25 mouse cellular contexts compared by ENCODE assay signal in the genomic region with DNA sequence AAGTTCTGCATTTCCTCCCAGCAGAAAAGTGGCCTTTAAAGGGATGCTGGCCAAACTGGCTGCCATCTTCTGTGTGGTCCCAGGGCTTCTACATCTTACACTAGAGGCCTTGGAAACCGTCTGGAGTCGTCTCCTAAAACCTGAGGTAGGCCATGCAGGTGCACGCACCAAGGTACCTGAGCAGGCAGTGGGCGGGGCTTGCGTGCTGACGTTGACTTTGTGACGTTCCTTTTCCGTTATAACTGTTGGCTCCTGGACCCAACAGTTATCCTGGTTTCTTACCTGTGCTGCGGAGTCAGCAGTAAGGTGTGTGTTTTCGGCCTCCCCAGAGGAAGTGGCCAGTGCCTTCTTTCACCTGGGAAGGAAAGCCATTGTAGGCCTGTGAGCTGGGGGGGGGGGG. TPM values are rescaled to one million over a fixed set of nuclear protein-coding genes. Genes with fewer than 3 reads are reported as not detected.
DNase-seq lines count a peak whose midpoint lies in the region; ATAC-seq and TF ChIP-seq lines count a peak whose summit lies in the region.
"Had no signal": no experiment of that assay in that cellular context is flagged by ENCODE, and none has a peak within 500 bp of the region (broad histone marks: within the 10 kb centered on the region; RNA-seq: fewer than 3 reads in every experiment).

A gene (plus strand): TSS at position 208 of the 400 bp plus-strand sequence.

- 34% methylated on average over 10 of the region's 10 CpGs for WGBS in stomach, postnatal 0 days

- TF ChIP-seq CTCF in testis, adult 2 months (IDR thresholded peaks at IDR 0.05; ENCODE audit: control insufficient read depth, insufficient read depth, insufficient replicate concordance, low read depth, low read length): no peak
- no peak for TF ChIP-seq CTCF in stomach, postnatal 0 days (IDR thresholded peaks at IDR 0.05; ENCODE audit: low read depth)

- DNase-seq in testis, postnatal 10 days (ENCODE audit: low spot score): no peak
- peak; percentile 39 for DNase-seq in ZHBTc4 (ENCODE audit: low read depth, low spot score)
- no peak for DNase-seq in stomach, postnatal 0 days (ENCODE audit: low spot score)
- DNase-seq in thymus, postnatal 4 days: no peak
- DNase-seq in kidney, adult 9 months: no peak
- DNase-seq: adrenal gland, adult 2 months; adrenal gland, postnatal 10 days; adrenal gland, postnatal 25 days; cerebellum, adult 11 months; cerebellum, adult 18-20 months; cerebellum, adult 8-10 months; cerebellum, adult 9-11 months; cerebellum, postnatal 14 days; cerebellum, postnatal 36 days; embryo, embryonic 11 days; forebrain, postnatal 0 days had no signal

- H3K4me3 ChIP-seq in testis, adult 2 months (ENCODE audit: control insufficient read depth, low read depth, low read length): peak within 1 kb of the TSS; percentile 95
- H3K4me3 ChIP-seq in stomach, postnatal 0 days (ENCODE audit: low read depth, low read length): no peak within 1 kb of the TSS
- H3K4me3 ChIP-seq: embryonic facial prominence, embryonic 13.5 days; embryonic facial prominence, embryonic 15.5 days; erythroblast, embryonic 14.5 days; forebrain, embryonic 10.5 days; forebrain, embryonic 13.5 days; forebrain, embryonic 15.5 days had no signal

- no peak within 1 kb of the TSS for H3K9ac ChIP-seq in stomach, postnatal 0 days (ENCODE audit: low read length)
- H3K9ac ChIP-seq: embryonic facial prominence, embryonic 13.5 days; embryonic facial prominence, embryonic 15.5 days; forebrain, embryonic 13.5 days; forebrain, embryonic 15.5 days; forebrain, postnatal 0 days had no signal

- H3K27ac ChIP-seq in testis, adult 2 months (ENCODE audit: control insufficient read depth, insufficient read depth, low read depth, low read length): peak within 1 kb of the TSS; percentile 88
- H3K27ac ChIP-seq in stomach, postnatal 0 days (replicated peaks): no peak within 1 kb of the TSS
- H3K27ac ChIP-seq: embryonic facial prominence, embryonic 13.5 days; embryonic facial prominence, embryonic 15.5 days; forebrain, embryonic 10.5 days; forebrain, embryonic 13.5 days; forebrain, embryonic 15.5 days had no signal

- H3K36me3 ChIP-seq in testis, adult 2 months (ENCODE audit: control insufficient read depth, insufficient read depth, low read length): peaks cover 8% of the 10 kb centered on the region
- no peaks in the 10 kb centered on the region for H3K36me3 ChIP-seq in stomach, postnatal 0 days (ENCODE audit: control insufficient read depth, insufficient read depth, low read length)
- H3K36me3 ChIP-seq: embryonic facial prominence, embryonic 13.5 days; forebrain, embryonic 15.5 days had no signal

- H3K27me3 ChIP-seq in testis, adult 2 months (ENCODE audit: control insufficient read depth, insufficient read depth, low read length): no peaks in the 10 kb centered on the region
- no peaks in the 10 kb centered on the region for H3K27me3 ChIP-seq in stomach, postnatal 0 days (ENCODE audit: control insufficient read depth, insufficient read depth, low read length)
- H3K27me3 ChIP-seq: embryonic facial prominence, embryonic 13.5 days; embryonic facial prominence, embryonic 15.5 days; forebrain, embryonic 13.5 days; forebrain, embryonic 15.5 days had no signal

- TF ChIP-seq EP300 in stomach, postnatal 0 days (optimal IDR thresholded peaks at IDR 0.05): no peak

- peak; percentile 49; the same call in 1 of the 2 replicates for ATAC-seq in stomach, postnatal 0 days (ENCODE audit: low FRiP score, low TSS enrichment)
- ATAC-seq: forebrain, embryonic 13.5 days; forebrain, embryonic 15.5 days; forebrain, postnatal 0 days had no signal

- H3K9me3 ChIP-seq in stomach, postnatal 0 days (ENCODE audit: control insufficient read depth, low read length): no peaks in the 10 kb centered on the region
- H3K9me3 ChIP-seq: embryonic facial prominence, embryonic 13.5 days; embryonic facial prominence, embryonic 15.5 days; forebrain, embryonic 10.5 days; forebrain, embryonic 13.5 days; forebrain, embryonic 15.5 days had no signal

- H3K4me2 ChIP-seq in stomach, postnatal 0 days (replicated peaks; ENCODE audit: low read depth): no peak within 1 kb of the TSS
- H3K4me2 ChIP-seq: embryonic facial prominence, embryonic 13.5 days; embryonic facial prominence, embryonic 15.5 days; forebrain, embryonic 13.5 days; forebrain, embryonic 15.5 days had no signal

- peak; percentile 99 for TF ChIP-seq POLR2A in testis, adult 2 months (IDR thresholded peaks at IDR 0.05; ENCODE audit: control insufficient read depth, low read depth, low read length)

- H3K4me1 ChIP-seq in testis, adult 2 months (ENCODE audit: control insufficient read depth, insufficient read depth, low read length): no peaks in the 10 kb centered on the region; the same call in 1 of the 2 replicates
- H3K4me1 ChIP-seq in stomach, postnatal 0 days (replicated peaks; ENCODE audit: control insufficient read depth, insufficient read depth): no peaks in the 10 kb centered on the region
- H3K4me1 ChIP-seq: embryonic facial prominence, embryonic 13.5 days; embryonic facial prominence, embryonic 15.5 days; forebrain, embryonic 10.5 days; forebrain, embryonic 13.5 days; forebrain, embryonic 15.5 days had no signal

RNA-seq across cellular contexts. Expression of the gene that starts here (rescaled TPM):
- 2,921 and 3,733 TPM in 2 replicates for polyA plus RNA-seq in testis, adult 2 months (2012; rRNA removed)
- polyA plus RNA-seq in stomach, postnatal 0 days (2015; fragmentation: Nextera tagmentation; extraction: Ambion mirVana): not detected in 2 replicates
- polyA plus RNA-seq: adrenal gland, adult 2 months; C2C12; embryonic facial prominence, embryonic 11.5 days; embryonic facial prominence, embryonic 13.5 days; embryonic facial prominence, embryonic 15.5 days; forebrain, embryonic 13.5 days; forebrain, embryonic 15.5 days; forebrain, postnatal 0 days had no signal

Comparison
In these comparisons a context has a peak if more than half of its experiments do, and no peak if none do; other contexts are left out.
1. RNA of the gene that starts here (polyA plus RNA-seq): 2,921 to 3,733 TPM in testis, adult 2 months; not detected in stomach, postnatal 0 days; every median in the first group is over 1,000 times any median in the second.
2. Peak in ATAC-seq in stomach, postnatal 0 days; RNA of the gene not detected or under 1 TPM.